Mouse (Mus musculus): ENCODE measurements around the gene Mlycd. TPM values are rescaled to one million over a fixed set of nuclear protein-coding genes. Genes with fewer than 3 reads are reported as not detected.

Mlycd gene
- polyA plus RNA-seq, 1 experiment from 2014 or later: 15.0 TPM

DNA sequence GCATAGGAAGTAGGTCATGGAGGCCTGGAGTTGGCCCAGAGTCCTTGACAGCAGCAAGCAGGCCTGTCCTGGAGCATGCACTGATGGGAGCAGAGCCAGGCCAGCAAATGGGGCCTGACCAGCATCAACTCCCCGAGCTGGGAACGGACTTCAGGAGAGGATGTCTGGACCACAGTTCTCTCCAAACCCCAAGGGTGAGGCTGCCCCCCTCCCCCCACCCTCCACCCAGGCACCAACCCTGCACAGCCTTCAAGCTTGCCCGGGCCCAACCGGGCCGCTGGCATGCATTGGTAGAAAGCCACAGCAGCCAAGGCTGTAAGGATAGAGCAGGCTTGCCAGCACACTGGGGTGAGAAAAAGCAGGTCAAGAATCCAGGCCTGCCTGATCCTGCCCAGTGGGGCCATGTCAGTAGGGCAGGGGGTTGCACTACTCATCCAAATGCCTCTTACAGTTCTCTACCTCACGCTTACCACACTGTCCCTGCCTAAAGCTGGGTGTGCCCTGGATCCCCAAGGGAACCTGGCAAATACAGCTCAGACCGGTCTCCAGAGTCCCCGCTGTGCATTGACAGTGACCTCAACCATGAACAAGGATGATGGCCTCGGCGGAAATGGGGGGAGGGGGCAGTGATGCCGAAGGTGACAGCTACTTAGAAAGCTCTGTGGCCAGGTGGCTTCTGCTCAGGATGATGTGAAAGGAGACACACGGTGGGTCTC is 33.1 kb downstream of the Mlycd start:
- H3K9me3 ChIP-seq (replicated peaks; ENCODE audit: control insufficient read depth, low read length, poor library complexity, severe bottlenecking): no peaks in the 10 kb centered on the region
- H3K27ac ChIP-seq (ENCODE audit: low read length): no peak overlapping the region
- H3K36me3 ChIP-seq (ENCODE audit: control insufficient read depth, insufficient read depth, low read length): no peaks in the 10 kb centered on the region
- H3K9ac ChIP-seq (ENCODE audit: low read depth, low read length): no peak overlapping the region
- ATAC-seq: no peak
- H3K4me1 ChIP-seq (ENCODE audit: control insufficient read depth, insufficient read depth, low read length): no peaks in the 10 kb centered on the region
- no peaks in the 10 kb centered on the region for H3K27me3 ChIP-seq (ENCODE audit: control insufficient read depth, insufficient read depth, low read depth, low read length)
- no peak overlapping the region for H3K4me2 ChIP-seq (ENCODE audit: low read length)
- 79% methylated on average over 12 of the region's 12 CpGs for WGBS
- no peak overlapping the region for H3K4me3 ChIP-seq (ENCODE audit: low read depth, low read length)

- no peak overlapping the region for H3K9ac ChIP-seq (ENCODE audit: low read depth, low read length)
- whole genome bisulfite sequencing: 77% methylated on average over 7 of the region's 7 CpGs
- no peak for ATAC-seq
- no peaks in the 10 kb centered on the region for H3K27me3 ChIP-seq (ENCODE audit: control insufficient read depth, insufficient read depth, low read depth, low read length)
- H3K4me3 ChIP-seq (ENCODE audit: low read depth, low read length): no peak overlapping the region
- H3K27ac ChIP-seq (ENCODE audit: low read length): no peak overlapping the region
- no peaks in the 10 kb centered on the region for H3K36me3 ChIP-seq (ENCODE audit: control insufficient read depth, insufficient read depth, low read length)
- no peak overlapping the region for H3K4me2 ChIP-seq (ENCODE audit: low read length)
- no peaks in the 10 kb centered on the region for H3K4me1 ChIP-seq (ENCODE audit: control insufficient read depth, insufficient read depth, low read length)
- H3K9me3 ChIP-seq (replicated peaks; ENCODE audit: control insufficient read depth, low read length, poor library complexity, severe bottlenecking): no peaks in the 10 kb centered on the region
Observed at GRCm38 (mm10) chr8:119428350-119428740, 33.7 kb downstream of the Mlycd start.

DNA sequence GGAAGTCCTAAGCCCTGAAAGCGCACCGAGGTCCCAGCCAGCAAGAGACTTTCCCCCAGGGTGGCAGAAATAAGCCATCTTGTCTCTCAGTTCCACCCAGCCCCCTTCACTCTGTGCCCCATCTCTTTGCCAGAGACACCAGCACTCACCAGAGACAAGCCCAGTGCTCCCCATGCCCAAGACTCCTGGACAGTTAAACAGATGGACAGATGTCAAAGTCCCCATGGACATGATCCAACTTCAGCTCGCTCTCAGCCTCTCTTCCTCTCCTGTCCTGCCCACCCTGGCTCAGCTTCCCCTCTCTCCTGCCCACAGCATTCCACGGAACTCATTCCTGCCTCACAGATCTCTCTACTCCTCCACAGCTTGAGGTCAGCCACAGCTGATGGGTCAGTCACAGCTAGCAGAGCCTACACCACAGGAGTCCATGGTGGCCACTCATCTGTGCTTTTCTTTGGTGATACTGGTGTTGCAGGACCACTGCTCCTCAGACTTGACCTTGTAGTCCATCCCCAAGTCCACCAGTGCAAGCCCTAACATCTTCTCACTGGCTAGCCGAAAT is 34.2 kb downstream of the Mlycd start:
- H3K9me3 ChIP-seq (replicated peaks; ENCODE audit: control insufficient read depth, low read length, poor library complexity, severe bottlenecking): no peaks in the 10 kb centered on the region
- H3K9ac ChIP-seq (ENCODE audit: low read depth, low read length): no peak overlapping the region
- no peak overlapping the region for H3K4me3 ChIP-seq (ENCODE audit: low read depth, low read length)
- H3K4me2 ChIP-seq (ENCODE audit: low read length): no peak overlapping the region
- no peaks in the 10 kb centered on the region for H3K4me1 ChIP-seq (ENCODE audit: control insufficient read depth, insufficient read depth, low read length)
- WGBS: 81% methylated on average over 5 of the region's 5 CpGs
- no peaks in the 10 kb centered on the region for H3K36me3 ChIP-seq (ENCODE audit: control insufficient read depth, insufficient read depth, low read length)
- no peaks in the 10 kb centered on the region for H3K27me3 ChIP-seq (ENCODE audit: control insufficient read depth, insufficient read depth, low read depth, low read length)
- ATAC-seq: no peak
- no peak overlapping the region for H3K27ac ChIP-seq (ENCODE audit: low read length)

DNA sequence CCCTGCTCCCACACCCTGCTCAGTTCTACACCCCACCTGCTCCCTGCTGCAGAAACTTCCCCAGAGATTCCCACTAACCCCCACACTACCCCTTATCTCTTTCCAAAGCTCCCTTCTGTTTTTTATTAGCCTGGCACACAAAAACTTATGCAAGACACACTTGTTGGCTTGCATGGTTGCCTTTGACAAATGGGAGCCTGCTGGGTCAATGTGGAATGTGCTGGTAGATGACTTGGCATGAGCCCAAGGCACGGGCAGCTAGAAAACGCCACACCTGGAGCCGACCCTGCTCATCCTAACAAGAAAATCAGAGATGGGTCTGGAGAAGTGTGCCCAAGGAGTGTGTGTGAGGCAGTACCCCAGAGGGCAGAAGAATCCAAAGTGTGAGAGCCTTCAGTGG is 34.9 kb downstream of the Mlycd start:
- Histone ChIP-seq H3K9ac (ENCODE audit: low read depth, low read length) (no peak overlapping the region), H3K4me2 (ENCODE audit: low read length) (no peak overlapping the region), H3K4me1 (ENCODE audit: control insufficient read depth, insufficient read depth, low read length) (no peaks in the 10 kb centered on the region), H3K4me3 (ENCODE audit: low read depth, low read length) (no peak overlapping the region), H3K36me3 (ENCODE audit: control insufficient read depth, insufficient read depth, low read length) (no peaks in the 10 kb centered on the region), H3K27me3 (ENCODE audit: control insufficient read depth, insufficient read depth, low read depth, low read length) (no peaks in the 10 kb centered on the region), H3K27ac (ENCODE audit: low read length) (no peak overlapping the region), H3K9me3 (replicated peaks; ENCODE audit: control insufficient read depth, low read length, poor library complexity, severe bottlenecking) (no peaks in the 10 kb centered on the region)
- no peak for ATAC-seq
- WGBS: 82% methylated on average over 3 of the region's 3 CpGs

DNA sequence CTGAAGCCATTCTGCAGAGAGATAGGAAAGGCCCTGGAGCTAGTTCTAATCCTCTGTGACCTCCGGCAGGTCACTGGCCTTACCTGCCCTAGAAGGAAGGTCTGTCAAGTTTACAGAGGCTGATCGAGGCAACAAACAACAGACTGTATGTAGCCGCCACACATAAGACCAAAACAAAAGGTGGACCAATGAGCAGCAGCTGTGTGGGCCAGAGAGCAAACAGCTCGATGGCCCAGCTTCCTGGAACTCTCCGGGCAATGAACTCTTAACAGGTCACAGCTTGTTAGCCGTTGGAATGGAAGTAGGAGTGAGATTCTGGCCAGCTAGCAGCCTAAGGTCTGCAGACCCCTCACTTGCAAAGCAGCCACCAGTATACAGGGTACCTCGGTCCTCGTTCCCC is 35.6 kb downstream of the Mlycd start:
- H3K4me1 ChIP-seq (ENCODE audit: control insufficient read depth, insufficient read depth, low read length): no peaks in the 10 kb centered on the region
- no peak for ATAC-seq
- H3K36me3 ChIP-seq (ENCODE audit: control insufficient read depth, insufficient read depth, low read length): no peaks in the 10 kb centered on the region
- no peak overlapping the region for H3K4me3 ChIP-seq (ENCODE audit: low read depth, low read length)
- no peak overlapping the region for H3K9ac ChIP-seq (ENCODE audit: low read depth, low read length)
- no peak overlapping the region for H3K27ac ChIP-seq (ENCODE audit: low read length)
- 81% methylated on average over 8 of the region's 8 CpGs for WGBS
- H3K9me3 ChIP-seq (replicated peaks; ENCODE audit: control insufficient read depth, low read length, poor library complexity, severe bottlenecking): no peaks in the 10 kb centered on the region
- H3K27me3 ChIP-seq (ENCODE audit: control insufficient read depth, insufficient read depth, low read depth, low read length): no peaks in the 10 kb centered on the region
- H3K4me2 ChIP-seq (ENCODE audit: low read length): no peak overlapping the region

GRCm38 (mm10) chr8:119430690-119431089 is 36.0 kb downstream of the Mlycd start:
- H3K36me3 ChIP-seq (ENCODE audit: control insufficient read depth, insufficient read depth, low read length): no peaks in the 10 kb centered on the region
- H3K4me3 ChIP-seq (ENCODE audit: low read depth, low read length): no peak overlapping the region
- no peaks in the 10 kb centered on the region for H3K27me3 ChIP-seq (ENCODE audit: control insufficient read depth, insufficient read depth, low read depth, low read length)
- ATAC-seq: no peak
- H3K4me1 ChIP-seq (ENCODE audit: control insufficient read depth, insufficient read depth, low read length): no peaks in the 10 kb centered on the region
- H3K4me2 ChIP-seq (ENCODE audit: low read length): no peak overlapping the region
- H3K9me3 ChIP-seq (replicated peaks; ENCODE audit: control insufficient read depth, low read length, poor library complexity, severe bottlenecking): no peaks in the 10 kb centered on the region
- no peak overlapping the region for H3K27ac ChIP-seq (ENCODE audit: low read length)
- WGBS: 86% methylated on average over 7 of the region's 7 CpGs
- H3K9ac ChIP-seq (ENCODE audit: low read depth, low read length): no peak overlapping the region

DNA sequence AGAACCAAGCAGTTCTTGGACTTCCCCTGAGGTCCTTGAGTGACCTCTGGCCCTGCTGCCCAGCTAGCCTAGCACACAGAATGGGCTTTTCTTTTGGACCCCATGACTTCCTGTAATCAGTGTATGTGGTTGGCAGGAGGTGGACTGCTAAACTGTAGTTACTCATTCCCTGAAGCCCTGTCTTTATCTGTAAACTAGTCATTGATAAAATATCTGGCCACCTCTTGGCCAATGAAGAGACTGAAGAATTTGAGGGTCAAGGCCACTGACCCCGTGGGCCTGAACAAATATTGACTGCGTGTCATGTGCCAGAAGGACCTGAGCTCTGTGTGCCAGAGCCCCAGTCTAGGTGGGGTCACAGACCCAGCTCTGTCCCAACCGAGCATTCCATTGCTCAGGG is 37.7 kb downstream of the Mlycd start:
- no peaks in the 10 kb centered on the region for H3K4me1 ChIP-seq (ENCODE audit: control insufficient read depth, insufficient read depth, low read length)
- WGBS: 55% methylated on average over 3 of the region's 3 CpGs
- no peak overlapping the region for H3K9ac ChIP-seq (ENCODE audit: low read depth, low read length)
- no peak overlapping the region for H3K27ac ChIP-seq (ENCODE audit: low read length)
- no peak for ATAC-seq
- H3K4me3 ChIP-seq (ENCODE audit: low read depth, low read length): no peak overlapping the region
- no peaks in the 10 kb centered on the region for H3K27me3 ChIP-seq (ENCODE audit: control insufficient read depth, insufficient read depth, low read depth, low read length)
- no peaks in the 10 kb centered on the region for H3K36me3 ChIP-seq (ENCODE audit: control insufficient read depth, insufficient read depth, low read length)
- no peaks in the 10 kb centered on the region for H3K9me3 ChIP-seq (replicated peaks; ENCODE audit: control insufficient read depth, low read length, poor library complexity, severe bottlenecking)
- no peak overlapping the region for H3K4me2 ChIP-seq (ENCODE audit: low read length)

DNA sequence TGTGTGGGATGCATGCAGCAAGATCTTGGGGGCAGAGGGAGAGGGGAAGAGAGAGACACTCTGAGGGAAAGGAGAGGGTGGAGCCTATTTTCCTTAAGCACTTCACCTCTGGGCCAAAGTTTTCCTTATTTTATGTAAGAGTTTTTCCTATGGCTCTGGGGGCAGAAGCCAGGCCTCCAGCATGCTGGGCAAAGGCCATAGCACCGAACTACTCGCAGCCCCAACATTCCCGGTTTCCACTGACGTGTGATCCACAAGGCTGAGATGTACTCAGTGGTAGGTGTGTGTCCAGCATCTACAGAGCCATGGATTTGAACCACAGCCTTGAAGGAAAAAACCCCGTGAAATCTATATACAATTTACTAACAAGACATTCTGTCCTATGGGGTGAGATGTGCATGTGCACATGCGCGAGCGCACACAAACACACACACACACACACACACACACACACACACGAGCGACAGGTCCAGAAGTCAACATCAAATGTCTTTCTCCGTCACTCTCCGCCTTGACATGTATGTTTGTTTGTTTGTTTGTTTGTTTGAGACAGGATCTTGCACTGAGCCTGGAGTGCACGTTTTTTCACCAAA is 39.0 kb downstream of the Mlycd start, which contains the start of gene Osgin1:
Gene Osgin1, plus strand, starts transcription at position 543 of the 593 bp plus-strand sequence.
- H3K4me3 ChIP-seq (ENCODE audit: low read depth, low read length): no peak within 1 kb of the TSS
- H3K4me2 ChIP-seq (ENCODE audit: low read length): no peak within 1 kb of the TSS
- no peaks in the 10 kb centered on the region for H3K27me3 ChIP-seq (ENCODE audit: control insufficient read depth, insufficient read depth, low read depth, low read length)
- H3K9ac ChIP-seq (ENCODE audit: low read depth, low read length): no peak within 1 kb of the TSS
- H3K36me3 ChIP-seq (ENCODE audit: control insufficient read depth, insufficient read depth, low read length): no peaks in the 10 kb centered on the region
- H3K4me1 ChIP-seq (ENCODE audit: control insufficient read depth, insufficient read depth, low read length): no peaks in the 10 kb centered on the region
- 92% methylated on average over 13 of the region's 13 CpGs for WGBS
- ATAC-seq: no peak
- H3K27ac ChIP-seq (ENCODE audit: low read length): no peak within 1 kb of the TSS
- no peaks in the 10 kb centered on the region for H3K9me3 ChIP-seq (replicated peaks; ENCODE audit: control insufficient read depth, low read length, poor library complexity, severe bottlenecking)

DNA sequence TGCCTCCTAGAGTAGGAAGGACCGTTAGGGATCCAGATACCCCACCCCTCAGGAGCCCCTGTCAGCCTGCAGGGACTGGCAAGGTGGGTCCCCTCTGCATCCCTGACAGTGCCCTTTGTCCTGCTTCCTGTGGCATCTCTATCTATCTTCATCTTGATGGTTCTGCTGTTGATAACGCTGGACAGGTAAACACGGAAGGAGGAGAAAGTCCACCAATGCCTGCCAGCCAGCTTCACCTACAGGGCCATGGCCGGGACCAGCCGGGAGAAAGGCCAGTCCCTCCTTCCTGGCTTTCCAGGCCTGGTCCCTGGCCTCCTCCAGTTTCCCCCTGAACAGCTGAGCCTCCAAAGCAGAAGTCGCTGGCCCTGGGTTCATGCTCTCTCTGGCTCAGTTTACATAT is 39.9 kb downstream of the Mlycd start:
- Histone ChIP-seq H3K4me1 (ENCODE audit: control insufficient read depth, insufficient read depth, low read length) (no peaks in the 10 kb centered on the region), H3K36me3 (ENCODE audit: control insufficient read depth, insufficient read depth, low read length) (no peaks in the 10 kb centered on the region), H3K4me3 (ENCODE audit: low read depth, low read length) (no peak overlapping the region), H3K9ac (ENCODE audit: low read depth, low read length) (no peak overlapping the region), H3K27ac (ENCODE audit: low read length) (no peak overlapping the region), H3K27me3 (ENCODE audit: control insufficient read depth, insufficient read depth, low read depth, low read length) (no peaks in the 10 kb centered on the region), H3K4me2 (ENCODE audit: low read length) (no peak overlapping the region), H3K9me3 (replicated peaks; ENCODE audit: control insufficient read depth, low read length, poor library complexity, severe bottlenecking) (no peaks in the 10 kb centered on the region)
- WGBS: 83% methylated on average over 6 of the region's 6 CpGs
- no peak for ATAC-seq
